Mouse (Mus musculus) E14TG2a.4 (cell line): ENCODE data around the gene Higd1c.

ENCODE experiments used
- CTCF ChIP-seq: conservative IDR thresholded peaks from 2 replicates; pipeline ENCODE4 v1.5.1; 2014; ENCODE audit warnings: low read length
- NANOG ChIP-seq: IDR thresholded peaks from 2 replicates; pipeline ENCODE4 v1.6.1; 2014; ENCODE audit warnings: borderline replicate concordance, low read length, mixed read lengths
- POU5F1 ChIP-seq: IDR thresholded peaks from 2 replicates; pipeline ENCODE4 v1.6.1; 2014; ENCODE audit warnings: low read length, borderline replicate concordance

DNA sequence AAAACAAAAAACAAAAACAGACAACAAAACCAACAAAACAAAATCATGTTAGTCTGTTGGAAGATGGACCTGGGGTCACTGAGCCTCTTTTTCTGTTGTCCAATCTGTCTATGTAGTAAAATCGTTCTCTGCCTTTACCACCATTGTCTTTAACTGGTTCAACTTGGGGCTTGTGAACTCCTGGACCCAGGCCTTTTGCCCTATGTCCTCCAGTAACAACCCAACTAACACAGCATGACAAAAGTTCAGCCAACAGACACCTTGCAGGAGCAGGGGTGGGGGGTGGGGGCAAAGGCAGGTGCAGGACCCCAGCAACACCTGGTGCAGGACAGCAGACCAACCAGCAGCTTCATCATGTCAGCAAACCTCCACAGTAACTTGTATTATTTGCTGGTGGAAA, 44.5 kb upstream of the Higd1c start:
- TF ChIP-seq CTCF (no peak), POU5F1 (no peak), NANOG (no peak)
